Mouse (Mus musculus) midbrain, embryonic 11.5 days (tissue): ENCODE measurements around the gene Tekt4. TPM values are rescaled to one million over a fixed set of nuclear protein-coding genes. Genes with fewer than 3 reads are reported as not detected.

ENCODE experiments used
- ATAC-seq: fragments of 200-750 bp; cut with Nextera tagmentation; 2 replicates; pipeline ENCODE4 v1.8.0; 2017; ENCODE audit warnings: moderate TSS enrichment, moderate library complexity; ENCODE audit not compliant: low FRiP score
- DNase-seq: peaks from one replicate; pipeline ENCODE4 v3.0.0; 2015; ENCODE audit warnings: low spot score; ENCODE audit errors: missing footprints
- H3K27ac ChIP-seq: fragments of 300-500 bp; sonication (generic); 2 replicates; pipeline ENCODE4 v1.5.1; 2014; ENCODE audit warnings: low read depth, low read length
- H3K27me3 ChIP-seq: fragments of 300-500 bp; sonication (generic); 2 replicates; pipeline ENCODE4 v1.6.1; 2014; ENCODE audit warnings: mild to moderate bottlenecking, low read length, moderate library complexity, mixed read lengths; ENCODE audit not compliant: control insufficient read depth, insufficient read depth
- H3K36me3 ChIP-seq: fragments of 300-500 bp; sonication (generic); 2 replicates; pipeline ENCODE4 v1.6.1; 2014; ENCODE audit warnings: mild to moderate bottlenecking, low read length, moderate library complexity, mixed read lengths; ENCODE audit not compliant: control insufficient read depth, insufficient read depth
- H3K4me1 ChIP-seq: fragments of 300-500 bp; sonication (generic); 2 replicates; pipeline ENCODE4 v1.6.1; 2014; ENCODE audit warnings: low read length; ENCODE audit not compliant: control insufficient read depth, insufficient read depth
- H3K4me2 ChIP-seq: fragments of 300-500 bp; sonication (generic); 2 replicates; pipeline ENCODE4 v1.6.1; 2014; ENCODE audit warnings: mild to moderate bottlenecking, moderate library complexity
- H3K4me3 ChIP-seq: fragments of 300-500 bp; sonication (generic); 2 replicates; pipeline ENCODE4 v1.5.1; 2014; ENCODE audit warnings: low read depth, low read length
- H3K9ac ChIP-seq: fragments of 300-500 bp; sonication (generic); 2 replicates; pipeline ENCODE4 v1.6.1; 2014; ENCODE audit warnings: low read length
- H3K9me3 ChIP-seq: fragments of 300-500 bp; sonication (generic); 2 replicates; pipeline ENCODE4 v1.6.1; 2016; ENCODE audit warnings: low read length; ENCODE audit not compliant: control insufficient read depth
- WGBS: fragments of 180-500 bp; shearing (Covaris S2); extraction: QIAGEN DNeasy Blood & Tissue Kit; methylation state at CpG from one replicate; pipeline ENCODE4 v1.1.7; 2014; 5-methylcytosine and 5-hydroxymethylcytosine counted together
- polyA plus RNA-seq: library from polyadenylated mRNA; unstranded; fragments of >200 nt; fragmentation: Nextera tagmentation; extraction: Ambion mirVana; gene quantifications from 2 replicates; pipeline ENCODE4 v1.2.1, GENCODE M21; 2014

Gene Tekt4
- polyA plus RNA-seq, 1 experiment from 2014 or later: 0.12 TPM

- H3K36me3 ChIP-seq: no peaks in the 10 kb centered on the region
- no peak overlapping the region for H3K4me3 ChIP-seq
- H3K4me2 ChIP-seq: no peak overlapping the region
- no peaks in the 10 kb centered on the region for H3K4me1 ChIP-seq
- DNase-seq (peak; percentile 44), ATAC-seq (no peak)
- WGBS: 81% methylated on average over 2 of the region's 2 CpGs
- H3K27ac ChIP-seq: no peak overlapping the region
- no peak overlapping the region for H3K9ac ChIP-seq
- H3K9me3 ChIP-seq: no peaks in the 10 kb centered on the region
- H3K27me3 ChIP-seq: no peaks in the 10 kb centered on the region
Observed at GRCm38 (mm10) chr17:25514055-25514454, 59.6 kb downstream of the Tekt4 start.

GRCm38 (mm10) chr17:25516315-25516714, 61.9 kb downstream of the Tekt4 start:
- Histone ChIP-seq H3K9me3 (no peaks in the 10 kb centered on the region), H3K9ac (no peak overlapping the region), H3K27me3 (no peaks in the 10 kb centered on the region), H3K4me2 (no peak overlapping the region), H3K36me3 (no peaks in the 10 kb centered on the region), H3K4me3 (no peak overlapping the region), H3K4me1 (no peaks in the 10 kb centered on the region), H3K27ac (no peak overlapping the region)
- DNase-seq (peak; percentile 12), ATAC-seq (no peak)
- 45% methylated on average over 5 of the region's 5 CpGs for WGBS

DNA sequence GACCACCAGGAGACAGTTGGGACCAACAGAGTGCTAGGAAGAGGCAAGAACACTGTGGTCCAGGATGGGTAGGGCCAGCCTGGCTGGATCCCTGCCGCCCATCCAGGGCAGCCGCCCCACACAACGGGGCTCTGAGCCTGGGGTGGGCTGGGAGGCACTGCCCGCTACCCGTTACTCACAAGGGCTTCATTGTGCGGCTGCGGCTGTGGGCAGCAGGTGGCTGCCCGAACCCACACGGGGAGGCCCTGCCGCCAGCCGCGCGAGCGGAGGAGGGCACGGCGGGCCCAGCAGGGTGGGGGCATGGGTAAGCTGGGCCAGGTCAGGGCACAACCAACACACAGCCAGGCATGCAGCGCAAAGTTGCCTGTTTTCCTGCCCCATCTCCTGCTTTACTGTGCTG, 63.7 kb downstream of the Tekt4 start:
- H3K9me3 ChIP-seq: no peaks in the 10 kb centered on the region
- H3K36me3 ChIP-seq: no peaks in the 10 kb centered on the region
- no peak overlapping the region for H3K4me2 ChIP-seq
- DNase-seq (peak; percentile 73), ATAC-seq (no peak)
- H3K4me1 ChIP-seq: no peaks in the 10 kb centered on the region
- no peak overlapping the region for H3K4me3 ChIP-seq
- no peak overlapping the region for H3K9ac ChIP-seq
- H3K27me3 ChIP-seq: no peaks in the 10 kb centered on the region
- H3K27ac ChIP-seq: no peak overlapping the region
- WGBS: 91% methylated on average over 17 of the region's 17 CpGs

DNA sequence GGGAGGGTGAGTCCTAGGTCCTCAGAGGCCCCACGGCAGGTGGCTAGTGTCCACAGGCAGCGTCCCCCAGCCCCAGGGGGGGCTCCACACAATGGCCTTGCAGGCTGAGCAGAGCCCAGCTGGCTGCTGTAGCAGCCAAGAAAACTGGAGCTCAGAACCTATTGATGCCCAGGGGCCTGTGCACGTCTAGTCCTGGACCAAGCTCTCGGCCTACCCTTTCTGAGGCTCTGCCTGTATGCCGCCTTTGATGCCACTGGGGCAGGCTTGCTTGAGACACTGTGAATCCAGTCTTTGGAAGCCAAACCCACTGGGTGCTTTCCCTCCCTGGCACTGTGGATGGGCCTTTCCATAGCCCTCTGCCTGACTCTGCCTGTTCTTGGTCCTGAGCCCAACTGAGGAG, 65.1 kb downstream of the Tekt4 start:
- WGBS: 68% methylated on average over 5 of the region's 5 CpGs
- Histone ChIP-seq H3K27ac (no peak overlapping the region), H3K4me2 (no peak overlapping the region), H3K9me3 (no peaks in the 10 kb centered on the region), H3K36me3 (no peaks in the 10 kb centered on the region), H3K27me3 (no peaks in the 10 kb centered on the region), H3K4me3 (no peak overlapping the region), H3K9ac (no peak overlapping the region), H3K4me1 (no peaks in the 10 kb centered on the region)
- no peak for DNase-seq
- ATAC-seq: no peak

DNA sequence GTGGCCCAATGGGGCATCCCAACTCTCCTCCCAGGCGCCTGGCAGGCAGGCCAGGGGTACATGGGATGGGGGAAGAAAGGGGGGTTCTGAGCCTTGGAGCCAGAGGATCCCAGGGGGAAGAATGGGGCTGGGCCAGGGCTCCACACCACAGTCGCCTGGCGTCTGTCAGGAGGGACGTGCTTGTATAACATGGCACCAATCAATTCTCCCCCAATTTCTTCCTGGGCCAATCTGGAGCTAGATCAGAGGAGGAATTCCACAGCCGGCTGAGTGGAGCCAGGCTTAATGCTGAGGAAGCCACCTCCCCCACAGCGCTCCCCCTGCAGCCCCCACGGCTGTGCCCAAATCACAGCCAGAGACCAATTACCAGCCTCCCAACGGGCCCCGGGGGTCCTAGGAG, 66.1 kb downstream of the Tekt4 start:
- Histone ChIP-seq H3K27me3 (no peaks in the 10 kb centered on the region), H3K4me1 (no peaks in the 10 kb centered on the region), H3K4me2 (no peak overlapping the region), H3K36me3 (no peaks in the 10 kb centered on the region), H3K4me3 (no peak overlapping the region), H3K9ac (no peak overlapping the region), H3K27ac (no peak overlapping the region), H3K9me3 (no peaks in the 10 kb centered on the region)
- no peak for DNase-seq
- ATAC-seq: no peak
- WGBS: 58% methylated on average over 9 of the region's 9 CpGs

GRCm38 (mm10) chr17:25522080-25522479, 67.7 kb downstream of the Tekt4 start:
- 88% methylated on average over 12 of the region's 12 CpGs for WGBS

More at GRCm38 (mm10) chr17:25522080-25522479, 67.7 kb downstream of the Tekt4 start:
- H3K4me2 ChIP-seq: no peak overlapping the region
- no peak overlapping the region for H3K27ac ChIP-seq
- H3K9me3 ChIP-seq: no peaks in the 10 kb centered on the region
- DNase-seq (peak; percentile 35), ATAC-seq (no peak)
- H3K36me3 ChIP-seq: no peaks in the 10 kb centered on the region
- H3K27me3 ChIP-seq: no peaks in the 10 kb centered on the region
- H3K4me1 ChIP-seq: no peaks in the 10 kb centered on the region
- H3K9ac ChIP-seq: no peak overlapping the region
- H3K4me3 ChIP-seq: no peak overlapping the region

Other genes starting within 250 kb of the Tekt4 start
- 59.5 and 63.2 TPM in 2 replicates for gene Gnptg, start 214.5 kb upstream of the Tekt4 start, polyA plus RNA-seq
- 62.5 and 64.3 TPM in 2 replicates for gene Tsr3, start 214.4 kb upstream of the Tekt4 start, polyA plus RNA-seq
- 1.3 and 1.4 TPM in 2 replicates for gene Baiap3, start 198.3 kb upstream of the Tekt4 start, polyA plus RNA-seq
- gene Ube2i, start 180.0 kb upstream of the Tekt4 start, polyA plus RNA-seq: 863 and 877 TPM in 2 replicates
- not detected in 2 replicates for gene Prss34, start 156.2 kb upstream of the Tekt4 start, polyA plus RNA-seq
- gene Prss28, start 146.0 kb upstream of the Tekt4 start, polyA plus RNA-seq: not detected in 2 replicates
- gene Prss29, start 136.0 kb upstream of the Tekt4 start, polyA plus RNA-seq: not detected in 2 replicates
- not detected in 2 replicates for gene Tpsab1, start 109.1 kb upstream of the Tekt4 start, polyA plus RNA-seq
- gene Tpsb2, start 88.3 kb upstream of the Tekt4 start, polyA plus RNA-seq: not detected in 2 replicates
- gene Tpsg1, start 85.3 kb upstream of the Tekt4 start, polyA plus RNA-seq: not detected in 2 replicates
- gene Cacna1h, start 20.8 kb upstream of the Tekt4 start, polyA plus RNA-seq: 3.5 and 4.3 TPM in 2 replicates
- gene Sstr5, start 42.7 kb downstream of the Tekt4 start, polyA plus RNA-seq: not detected in 2 replicates
- gene Sox8, start 116.1 kb downstream of the Tekt4 start, polyA plus RNA-seq: 2.0 and 2.1 TPM in 2 replicates
- gene Lmf1, start 124.5 kb downstream of the Tekt4 start, polyA plus RNA-seq: 19.2 and 20.6 TPM in 2 replicates